Comparison of ENCODE assay signal across 8 mouse cellular contexts in the genomic region with DNA sequence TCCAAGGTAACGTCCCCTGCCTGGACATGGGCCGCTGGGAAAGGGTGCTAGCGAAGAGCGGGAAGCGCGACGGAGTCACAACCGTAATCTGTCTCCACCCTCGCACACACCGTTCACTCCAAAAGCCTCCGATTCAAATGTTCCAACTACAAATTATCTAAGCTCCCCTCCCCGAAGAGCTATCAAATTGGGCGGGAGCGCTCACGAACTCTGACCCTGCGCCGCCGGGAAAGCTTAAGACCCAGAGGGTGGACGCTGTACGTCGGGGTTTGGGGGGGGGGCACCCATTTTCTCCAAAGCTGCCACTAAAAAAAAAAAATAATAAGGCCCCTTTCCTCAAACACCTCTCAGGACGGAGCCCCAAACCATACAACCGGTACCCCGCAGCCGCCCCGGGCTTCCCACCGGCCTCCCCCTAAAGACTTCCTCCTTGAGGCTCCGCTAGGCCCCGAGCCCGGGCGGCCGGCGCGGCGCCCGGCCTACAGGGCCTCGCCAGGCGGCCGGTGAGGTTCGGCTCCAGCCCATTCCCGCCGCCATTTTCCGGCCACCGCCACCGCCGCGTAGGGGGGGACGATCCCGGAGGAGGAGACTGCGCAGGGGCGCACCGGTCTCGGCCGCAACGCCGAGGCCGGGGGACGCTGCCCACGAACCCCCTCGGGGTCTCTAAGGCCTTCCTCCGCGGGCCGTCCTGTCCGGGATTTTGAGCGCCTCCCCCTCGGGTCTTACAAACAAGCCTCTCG. TPM values are rescaled to one million over a fixed set of nuclear protein-coding genes. Genes with fewer than 3 reads are reported as not detected.
DNase-seq lines count a peak whose midpoint lies in the region; ATAC-seq lines count a peak whose summit lies in the region.

No protein-coding gene starts in this region.

- H3K4me3 ChIP-seq in forebrain, embryonic 11.5 days (ENCODE audit: low read depth, low read length) = peak overlapping the region; percentile 98
- H3K4me3 ChIP-seq in kidney, embryonic 15.5 days (replicated peaks) = peak overlapping the region; percentile 96
- H3K4me3 ChIP-seq in megakaryocyte, embryonic 14.5 days (replicated peaks) = peak overlapping the region; percentile 97
- peak overlapping the region; percentile 72 for H3K4me3 ChIP-seq in stomach, embryonic 16.5 days (replicated peaks; ENCODE audit: low read length)

- H3K27me3 ChIP-seq in forebrain, embryonic 11.5 days (ENCODE audit: control insufficient read depth, insufficient read depth, low read length) = no peaks in the 10 kb centered on the region
- no peaks in the 10 kb centered on the region for H3K27me3 ChIP-seq in kidney, embryonic 15.5 days
- no peaks in the 10 kb centered on the region for H3K27me3 ChIP-seq in megakaryocyte, embryonic 14.5 days (replicated peaks)
- no peaks in the 10 kb centered on the region for H3K27me3 ChIP-seq in stomach, embryonic 16.5 days (ENCODE audit: control insufficient read depth, insufficient read depth, low read length)

- peak overlapping the region; percentile 88 for H3K4me2 ChIP-seq in forebrain, embryonic 11.5 days (ENCODE audit: low read depth, low read length, severe bottlenecking)
- H3K4me2 ChIP-seq in kidney, embryonic 15.5 days = peak overlapping the region; percentile 72
- H3K4me2 ChIP-seq in stomach, embryonic 16.5 days (ENCODE audit: low read depth, low read length) = peak overlapping the region; percentile 79

- peaks cover 4% of the 10 kb centered on the region; the same call in 1 of the 2 replicates for H3K36me3 ChIP-seq in forebrain, embryonic 11.5 days (ENCODE audit: control insufficient read depth, insufficient read depth, low read length)
- peaks cover 30% of the 10 kb centered on the region for H3K36me3 ChIP-seq in kidney, embryonic 15.5 days
- H3K36me3 ChIP-seq in megakaryocyte, embryonic 14.5 days (replicated peaks; ENCODE audit: low read length) = peaks cover 24% of the 10 kb centered on the region
- H3K36me3 ChIP-seq in stomach, embryonic 16.5 days (ENCODE audit: control insufficient read depth, insufficient read depth, low read length) = no peaks in the 10 kb centered on the region

- peaks cover 4% of the 10 kb centered on the region; the same call in 1 of the 2 replicates for H3K4me1 ChIP-seq in forebrain, embryonic 11.5 days (replicated peaks; ENCODE audit: control insufficient read depth, insufficient read depth, low read length)
- peaks cover 34% of the 10 kb centered on the region for H3K4me1 ChIP-seq in kidney, embryonic 15.5 days
- peaks cover 52% of the 10 kb centered on the region for H3K4me1 ChIP-seq in megakaryocyte, embryonic 14.5 days
- peaks cover 13% of the 10 kb centered on the region for H3K4me1 ChIP-seq in stomach, embryonic 16.5 days (ENCODE audit: control insufficient read depth, insufficient read depth, low read length)

- H3K27ac ChIP-seq in forebrain, embryonic 11.5 days (ENCODE audit: low read depth, low read length) = peak overlapping the region; percentile 66
- H3K27ac ChIP-seq in kidney, embryonic 15.5 days = peak overlapping the region; percentile 99
- H3K27ac ChIP-seq in stomach, embryonic 16.5 days (ENCODE audit: low read length) = peak overlapping the region; percentile 91

- no peaks in the 10 kb centered on the region for H3K9me3 ChIP-seq in forebrain, embryonic 11.5 days (ENCODE audit: control insufficient read depth, low read length)
- no peaks in the 10 kb centered on the region for H3K9me3 ChIP-seq in kidney, embryonic 15.5 days (replicated peaks)
- H3K9me3 ChIP-seq in megakaryocyte, embryonic 14.5 days = no peaks in the 10 kb centered on the region
- H3K9me3 ChIP-seq in stomach, embryonic 16.5 days (replicated peaks; ENCODE audit: control insufficient read depth, low read length) = no peaks in the 10 kb centered on the region

- peak overlapping the region; percentile 89 for H3K9ac ChIP-seq in forebrain, embryonic 11.5 days (ENCODE audit: low read length)
- peak overlapping the region; percentile 87 for H3K9ac ChIP-seq in kidney, embryonic 15.5 days
- peak overlapping the region; percentile 98 for H3K9ac ChIP-seq in stomach, embryonic 16.5 days (ENCODE audit: low read length)

- WGBS in forebrain, embryonic 11.5 days = under 1% methylated on average over 62 of the region's 67 CpGs
- under 1% methylated on average over 58 of the region's 67 CpGs for WGBS in kidney, embryonic 15.5 days
- under 1% methylated on average over 67 of the region's 67 CpGs for WGBS in stomach, embryonic 16.5 days

- ATAC-seq in forebrain, embryonic 11.5 days (replicated peaks; ENCODE audit: low FRiP score) = peak; percentile 56
- ATAC-seq in kidney, embryonic 15.5 days (replicated peaks; ENCODE audit: low FRiP score) = peak; percentile 30
- peak; percentile 30; the same call in 1 of the 2 replicates for ATAC-seq in stomach, embryonic 16.5 days (ENCODE audit: insufficient read depth, low FRiP score)

- peak; percentile 15 for DNase-seq in layer of hippocampus, adult 9-11 months
- no peak for DNase-seq in layer of hippocampus, postnatal 10 days (ENCODE audit: low spot score in 2 of 2)
- peak; percentile 46 for DNase-seq in ZHBTc4 (ENCODE audit: low read depth, low spot score)
- DNase-seq in forebrain, embryonic 11.5 days (ENCODE audit: low spot score) = peak; percentile 69
- no peak for DNase-seq in adrenal gland, adult 18-20 months (ENCODE audit: low spot score in 2 of 2)

RNA-seq across cellular contexts. Expression of gene Srrm1, which starts 0.6 kb away (rescaled TPM):
- 100 to 1,000 TPM; 131 to 153 TPM for total RNA-seq in layer of hippocampus, postnatal 10 days (2021)
- polyA plus RNA-seq in forebrain, embryonic 11.5 days (2014; fragmentation: Nextera tagmentation; extraction: Ambion mirVana) = 212 and 241 TPM in 2 replicates
- polyA plus RNA-seq in kidney, embryonic 15.5 days (2015; fragmentation: Nextera tagmentation; extraction: Ambion mirVana) = 257 and 267 TPM in 2 replicates
- 207 and 466 TPM in 2 replicates for polyA plus RNA-seq in megakaryocyte, embryonic 14.5 days (2012; ENCODE audit: insufficient read depth, low replicate concordance)
- polyA plus RNA-seq in stomach, embryonic 16.5 days (2015; fragmentation: Nextera tagmentation; extraction: Ambion mirVana) = 176 and 188 TPM in 2 replicates
- 100 to 1,000 TPM in 1 of 2 experiments, 10 to 100 TPM in 1; 99.3 to 114 TPM for total RNA-seq in adrenal gland, adult 18-20 months (2021)

RNA-seq across cellular contexts. Expression of gene Ncmap, which starts 45.5 kb away (rescaled TPM):
- 1 to 10 TPM in 1 of 2 experiments, under 1 TPM in 1; 0.82 to 1.2 TPM for total RNA-seq in layer of hippocampus, postnatal 10 days (2021)
- 0.20 and 0.43 TPM in 2 replicates for polyA plus RNA-seq in forebrain, embryonic 11.5 days (2014; fragmentation: Nextera tagmentation; extraction: Ambion mirVana)
- 3.1 and 3.5 TPM in 2 replicates for polyA plus RNA-seq in kidney, embryonic 15.5 days (2015; fragmentation: Nextera tagmentation; extraction: Ambion mirVana)
- 2.2 TPM in 1 of 2 replicates, not detected in the other for polyA plus RNA-seq in megakaryocyte, embryonic 14.5 days (2012; ENCODE audit: insufficient read depth, low replicate concordance)
- 27.4 and 36.0 TPM in 2 replicates for polyA plus RNA-seq in stomach, embryonic 16.5 days (2015; fragmentation: Nextera tagmentation; extraction: Ambion mirVana)
- under 1 TPM in 1 of 2 experiments, not detected in 1; 0.26 TPM for total RNA-seq in adrenal gland, adult 18-20 months (2021)

Comparison
In these comparisons a context has a peak if more than half of its experiments do, and no peak if none do; other contexts are left out.
1. DNase-seq: peak in layer of hippocampus, adult 9-11 months (single experiment), ZHBTc4 (single experiment) and forebrain, embryonic 11.5 days (single experiment); none in layer of hippocampus, postnatal 10 days (0 of 2) and adrenal gland, adult 18-20 months (0 of 2).
2. Peak in every context shown above with its lines, with median percentiles within 50 percentile points of each other: ATAC-seq, H3K27ac ChIP-seq, H3K4me2 ChIP-seq, H3K4me3 ChIP-seq and H3K9ac ChIP-seq.